Mouse (Mus musculus): ENCODE results near the gene Vsx2. TPM values are rescaled to one million over a fixed set of nuclear protein-coding genes. Genes with fewer than 3 reads are reported as not detected.

Vsx2 gene
- polyA plus RNA-seq, 1 experiment from 2014 or later, result 0.66 TPM

DNA sequence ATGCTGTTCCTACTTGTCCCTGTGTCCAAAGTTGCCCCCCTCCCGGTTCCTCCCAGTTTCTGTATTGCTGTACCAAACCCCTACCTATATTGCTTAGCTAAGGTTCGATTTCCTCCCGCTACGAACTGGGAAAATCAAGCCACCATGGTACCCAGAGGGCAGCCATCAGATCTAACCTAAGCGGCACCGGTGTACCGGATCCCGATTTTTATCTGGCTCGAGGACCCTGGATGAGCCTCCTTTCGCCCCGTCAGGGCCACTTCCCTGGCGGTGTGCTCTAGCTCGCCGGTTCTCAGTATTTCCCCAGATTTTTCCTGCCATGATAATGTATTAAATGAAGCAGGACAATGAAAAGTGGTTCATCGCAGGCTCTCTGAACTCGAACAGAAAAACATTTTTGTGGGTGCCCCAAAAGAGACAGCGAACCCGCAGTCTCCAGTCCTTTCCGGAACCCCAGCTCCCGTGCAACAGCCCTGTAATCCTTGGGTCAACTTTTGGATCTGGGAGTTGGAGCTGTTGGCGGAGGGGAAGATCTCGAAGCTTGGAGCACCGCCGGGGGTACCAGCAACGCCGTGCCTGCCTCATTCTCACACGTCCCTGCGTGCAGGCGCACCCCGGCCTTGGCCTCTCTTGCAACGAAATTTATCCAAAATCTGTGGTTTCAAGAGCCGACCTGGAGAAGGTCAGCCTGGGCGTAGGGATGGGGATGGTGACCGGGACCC, 1.3 kb downstream of the Vsx2 start:
- Histone ChIP-seq H3K9ac (ENCODE audit: low read length) (no peak overlapping the region), H3K4me3 (ENCODE audit: low read depth, low read length) (no peak overlapping the region), H3K27ac (ENCODE audit: low read depth, low read length) (no peak overlapping the region), H3K27me3 (ENCODE audit: control insufficient read depth, insufficient read depth, low read length) (peaks cover 77% of the 10 kb centered on the region), H3K4me2 (no peak overlapping the region), H3K36me3 (ENCODE audit: control insufficient read depth, insufficient read depth, low read length) (no peaks in the 10 kb centered on the region), H3K9me3 (ENCODE audit: control insufficient read depth, low read length) (no peaks in the 10 kb centered on the region), H3K4me1 (ENCODE audit: control insufficient read depth, insufficient read depth, low read length) (peaks cover 10% of the 10 kb centered on the region)
- no peak for ATAC-seq (ENCODE audit: low FRiP score)
- peak; percentile 95 for DNase-seq (ENCODE audit: low spot score, missing footprints)
- 1% methylated on average over 34 of the region's 34 CpGs for WGBS

DNA sequence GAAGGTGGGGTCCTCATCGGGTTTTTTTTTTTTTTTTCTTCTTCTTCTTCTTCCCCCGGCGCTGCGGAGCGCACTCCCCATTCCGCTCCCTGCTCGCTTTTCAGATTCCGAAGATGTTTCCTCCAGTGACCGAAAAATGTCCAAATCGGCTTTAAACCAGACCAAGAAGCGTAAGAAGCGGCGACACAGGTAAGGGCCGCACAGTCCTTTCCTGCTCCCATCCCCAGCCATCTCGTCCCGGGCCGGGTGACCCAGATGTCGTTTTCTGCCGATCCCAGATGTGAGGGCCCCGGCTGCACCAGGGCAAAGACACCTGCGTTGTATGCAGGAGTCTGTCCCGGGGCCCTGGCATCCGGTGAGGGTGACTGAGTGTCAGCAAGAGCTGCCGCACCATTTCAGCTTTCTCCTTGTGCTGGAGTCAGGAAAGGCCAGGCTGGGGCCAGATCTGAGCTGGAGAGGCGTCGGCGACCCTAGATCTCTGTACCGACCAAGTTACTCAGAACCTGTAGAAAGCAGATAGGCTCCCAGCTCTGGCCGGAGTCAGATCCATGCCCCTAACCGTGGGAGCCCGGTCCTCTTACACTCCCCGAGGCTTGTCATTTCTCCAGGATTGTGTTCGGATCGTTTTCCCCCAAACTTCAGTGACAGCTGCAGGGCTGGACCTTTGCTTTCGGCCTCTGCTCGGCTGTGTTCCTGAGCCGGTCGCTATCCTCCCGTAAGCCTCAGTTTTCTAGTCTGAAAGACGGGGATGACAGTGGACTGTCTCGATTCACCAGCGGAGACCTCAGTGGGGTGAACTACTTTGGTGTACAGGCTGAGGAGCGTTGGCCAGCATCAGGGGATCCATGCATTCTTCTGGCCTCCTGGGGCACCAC, 2.1 kb downstream of the Vsx2 start:
- Histone ChIP-seq H3K4me1 (ENCODE audit: control insufficient read depth, insufficient read depth, low read length) (peaks cover 10% of the 10 kb centered on the region), H3K9ac (ENCODE audit: low read length) (no peak overlapping the region), H3K27ac (ENCODE audit: low read depth, low read length) (no peak overlapping the region), H3K9me3 (ENCODE audit: control insufficient read depth, low read length) (no peaks in the 10 kb centered on the region), H3K36me3 (ENCODE audit: control insufficient read depth, insufficient read depth, low read length) (no peaks in the 10 kb centered on the region), H3K27me3 (ENCODE audit: control insufficient read depth, insufficient read depth, low read length) (peaks cover 77% of the 10 kb centered on the region), H3K4me3 (ENCODE audit: low read depth, low read length) (0 out of 2 replicates have a peak overlapping the region, but pooled peaks have one; percentile 5), H3K4me2 (no peak overlapping the region)
- ATAC-seq (ENCODE audit: low FRiP score), result no peak
- DNase-seq (ENCODE audit: low spot score, missing footprints), result peak; percentile 97
- WGBS, result under 1% methylated on average over 43 of the region's 43 CpGs

DNA sequence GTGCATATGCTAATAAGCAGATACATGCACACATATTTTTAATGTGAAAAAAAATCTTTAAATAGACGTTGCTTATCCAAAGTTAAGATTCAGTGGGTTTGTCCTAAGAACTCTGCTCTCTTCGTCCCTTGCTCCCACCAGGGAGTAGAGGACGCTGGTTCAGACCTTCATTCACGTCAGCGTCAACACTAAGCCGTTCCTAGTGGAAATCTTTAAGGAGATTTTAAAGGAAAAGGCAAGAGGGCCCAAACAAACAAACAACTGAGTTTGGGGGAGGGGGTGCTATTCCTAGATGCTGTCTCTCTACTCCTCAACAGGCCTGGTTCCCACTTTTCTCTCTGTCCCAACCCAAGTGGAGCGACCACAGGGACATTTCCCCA, 2.8 kb downstream of the Vsx2 start:
- Histone ChIP-seq H3K9me3 (ENCODE audit: control insufficient read depth, low read length) (no peaks in the 10 kb centered on the region), H3K4me1 (ENCODE audit: control insufficient read depth, insufficient read depth, low read length) (peaks cover 10% of the 10 kb centered on the region), H3K27ac (ENCODE audit: low read depth, low read length) (no peak overlapping the region), H3K36me3 (ENCODE audit: control insufficient read depth, insufficient read depth, low read length) (no peaks in the 10 kb centered on the region), H3K4me3 (ENCODE audit: low read depth, low read length) (no peak overlapping the region), H3K4me2 (no peak overlapping the region), H3K27me3 (ENCODE audit: control insufficient read depth, insufficient read depth, low read length) (peaks cover 73% of the 10 kb centered on the region), H3K9ac (ENCODE audit: low read length) (no peak overlapping the region)
- 2% methylated on average over 7 of the region's 7 CpGs for WGBS
- peak; percentile 90 for DNase-seq (ENCODE audit: low spot score, missing footprints)
- ATAC-seq (ENCODE audit: low FRiP score), result no peak

DNA sequence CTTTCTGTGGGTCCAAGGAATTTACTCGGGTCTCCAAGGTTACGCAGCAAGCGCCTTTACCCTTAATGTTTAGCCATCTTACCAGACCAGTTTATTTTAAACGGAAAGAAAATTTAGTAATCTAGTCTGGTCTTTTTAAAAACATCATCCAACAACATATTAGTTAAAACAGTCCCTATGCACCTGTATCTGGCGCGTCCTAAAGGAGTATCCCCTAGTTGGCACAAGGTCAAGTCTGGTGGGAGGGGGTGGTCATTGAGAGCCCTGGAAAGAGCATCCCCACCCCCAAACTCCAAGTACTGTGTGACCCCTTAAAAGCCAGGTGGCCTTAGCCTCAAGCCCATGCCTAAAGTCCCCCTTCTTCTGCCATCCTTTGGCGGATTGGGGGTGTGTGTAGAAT, 3.5 kb downstream of the Vsx2 start:
- Histone ChIP-seq H3K4me3 (ENCODE audit: low read depth, low read length) (no peak overlapping the region), H3K36me3 (ENCODE audit: control insufficient read depth, insufficient read depth, low read length) (no peaks in the 10 kb centered on the region), H3K9ac (ENCODE audit: low read length) (no peak overlapping the region), H3K4me2 (no peak overlapping the region), H3K27me3 (ENCODE audit: control insufficient read depth, insufficient read depth, low read length) (peaks cover 66% of the 10 kb centered on the region), H3K27ac (ENCODE audit: low read depth, low read length) (no peak overlapping the region), H3K4me1 (ENCODE audit: control insufficient read depth, insufficient read depth, low read length) (peaks cover 10% of the 10 kb centered on the region), H3K9me3 (ENCODE audit: control insufficient read depth, low read length) (no peaks in the 10 kb centered on the region)
- 14% methylated on average over 7 of the region's 7 CpGs for WGBS
- DNase-seq (ENCODE audit: low spot score, missing footprints), result peak; percentile 90
- no peak for ATAC-seq (ENCODE audit: low FRiP score)

DNA sequence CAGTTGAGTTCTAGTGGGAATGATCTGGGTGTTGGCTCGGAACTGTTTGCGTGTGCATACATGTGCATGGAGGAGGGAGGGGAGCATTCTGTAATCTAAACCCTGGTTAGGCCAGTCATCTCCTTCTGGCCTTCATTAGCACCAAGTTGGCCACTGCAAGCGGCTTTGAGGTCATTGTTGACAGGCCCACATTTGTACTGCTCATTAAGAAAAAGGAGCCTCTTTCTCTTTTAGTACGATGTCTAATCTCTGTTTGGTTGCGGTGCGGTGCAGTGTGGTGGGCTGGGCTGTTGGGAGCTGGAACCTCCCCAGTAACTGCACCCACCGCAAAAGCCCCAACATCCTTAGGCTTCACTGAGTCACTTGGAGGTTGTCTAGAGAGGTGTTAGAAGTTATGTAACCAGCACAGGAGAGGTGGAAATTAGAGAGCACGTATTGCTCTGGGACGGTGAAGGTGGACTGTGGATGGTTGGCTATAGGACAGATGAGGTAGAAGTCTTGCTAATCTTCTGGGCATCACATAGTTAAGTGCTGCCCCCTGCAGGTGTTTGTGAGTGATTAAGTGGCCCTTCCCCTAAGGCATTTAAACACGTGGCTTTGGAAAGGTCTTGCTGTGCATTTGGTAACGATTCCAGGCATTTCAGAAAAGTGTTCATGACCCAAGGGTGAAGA, 8.3 kb downstream of the Vsx2 start:
- no peaks in the 10 kb centered on the region for H3K4me1 ChIP-seq (ENCODE audit: control insufficient read depth, insufficient read depth, low read length)
- ATAC-seq (ENCODE audit: low FRiP score) (no peak), DNase-seq (ENCODE audit: low spot score, missing footprints) (no peak)
- no peaks in the 10 kb centered on the region for H3K36me3 ChIP-seq (ENCODE audit: control insufficient read depth, insufficient read depth, low read length)
- H3K27ac ChIP-seq (ENCODE audit: low read depth, low read length), result no peak overlapping the region
- no peak overlapping the region for H3K4me2 ChIP-seq
- 79% methylated on average over 11 of the region's 11 CpGs for WGBS
- no peaks in the 10 kb centered on the region for H3K9me3 ChIP-seq (ENCODE audit: control insufficient read depth, low read length)
- H3K4me3 ChIP-seq (ENCODE audit: low read depth, low read length), result no peak overlapping the region
- peaks cover 19% of the 10 kb centered on the region for H3K27me3 ChIP-seq (ENCODE audit: control insufficient read depth, insufficient read depth, low read length)
- H3K9ac ChIP-seq (ENCODE audit: low read length), result no peak overlapping the region

DNA sequence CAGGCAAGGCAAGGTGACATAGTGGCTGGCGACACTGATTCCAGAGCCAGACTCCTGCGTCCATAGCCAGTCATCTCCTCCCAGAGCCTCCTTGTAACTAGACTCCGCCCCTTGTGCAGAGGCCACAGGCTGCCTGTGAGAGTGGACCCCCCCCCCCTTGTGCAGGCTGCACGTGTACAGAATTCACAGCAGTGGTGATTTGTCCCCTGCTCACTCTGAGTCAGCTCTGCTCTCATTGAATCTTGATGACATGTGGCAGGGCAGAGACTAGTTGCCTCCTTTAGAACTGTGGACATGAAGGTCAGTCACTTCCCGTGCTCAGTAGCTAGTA, 8.8 kb downstream of the Vsx2 start:
- peaks cover 14% of the 10 kb centered on the region for H3K27me3 ChIP-seq (ENCODE audit: control insufficient read depth, insufficient read depth, low read length)
- H3K27ac ChIP-seq (ENCODE audit: low read depth, low read length), result no peak overlapping the region
- H3K9me3 ChIP-seq (ENCODE audit: control insufficient read depth, low read length), result no peaks in the 10 kb centered on the region
- DNase-seq (ENCODE audit: low spot score, missing footprints) (no peak), ATAC-seq (ENCODE audit: low FRiP score) (0 out of 2 replicates have a peak, but pooled peaks have one; percentile 30)
- no peak overlapping the region for H3K4me3 ChIP-seq (ENCODE audit: low read depth, low read length)
- 42% methylated on average over 5 of the region's 5 CpGs for WGBS
- H3K4me1 ChIP-seq (ENCODE audit: control insufficient read depth, insufficient read depth, low read length), result no peaks in the 10 kb centered on the region
- no peak overlapping the region for H3K4me2 ChIP-seq
- H3K9ac ChIP-seq (ENCODE audit: low read length), result no peak overlapping the region
- no peaks in the 10 kb centered on the region for H3K36me3 ChIP-seq (ENCODE audit: control insufficient read depth, insufficient read depth, low read length)

DNA sequence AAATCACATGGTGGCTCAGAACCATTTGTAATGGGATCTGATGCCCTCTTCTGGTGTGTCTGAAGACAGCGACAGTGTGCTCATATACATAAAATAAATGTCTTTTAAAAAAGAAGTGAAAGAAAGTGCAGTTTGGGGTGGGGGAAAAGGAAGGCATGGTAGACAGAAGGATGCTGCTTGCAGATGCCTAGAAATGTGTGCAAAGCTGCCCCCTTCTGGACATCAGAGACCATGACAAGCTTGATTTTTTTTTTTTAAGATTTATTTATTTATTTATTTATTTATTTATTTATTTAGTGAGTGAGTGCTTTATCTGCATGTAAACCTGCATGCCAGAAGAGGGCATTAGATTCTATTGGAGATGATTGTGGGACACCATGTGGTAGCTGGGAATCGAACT, 11.7 kb downstream of the Vsx2 start:
- no peaks in the 10 kb centered on the region; the same call in none of the 2 replicates for H3K27me3 ChIP-seq (ENCODE audit: control insufficient read depth, insufficient read depth, low read length)
- 89% methylated on average over 2 of the region's 2 CpGs for WGBS

DNA sequence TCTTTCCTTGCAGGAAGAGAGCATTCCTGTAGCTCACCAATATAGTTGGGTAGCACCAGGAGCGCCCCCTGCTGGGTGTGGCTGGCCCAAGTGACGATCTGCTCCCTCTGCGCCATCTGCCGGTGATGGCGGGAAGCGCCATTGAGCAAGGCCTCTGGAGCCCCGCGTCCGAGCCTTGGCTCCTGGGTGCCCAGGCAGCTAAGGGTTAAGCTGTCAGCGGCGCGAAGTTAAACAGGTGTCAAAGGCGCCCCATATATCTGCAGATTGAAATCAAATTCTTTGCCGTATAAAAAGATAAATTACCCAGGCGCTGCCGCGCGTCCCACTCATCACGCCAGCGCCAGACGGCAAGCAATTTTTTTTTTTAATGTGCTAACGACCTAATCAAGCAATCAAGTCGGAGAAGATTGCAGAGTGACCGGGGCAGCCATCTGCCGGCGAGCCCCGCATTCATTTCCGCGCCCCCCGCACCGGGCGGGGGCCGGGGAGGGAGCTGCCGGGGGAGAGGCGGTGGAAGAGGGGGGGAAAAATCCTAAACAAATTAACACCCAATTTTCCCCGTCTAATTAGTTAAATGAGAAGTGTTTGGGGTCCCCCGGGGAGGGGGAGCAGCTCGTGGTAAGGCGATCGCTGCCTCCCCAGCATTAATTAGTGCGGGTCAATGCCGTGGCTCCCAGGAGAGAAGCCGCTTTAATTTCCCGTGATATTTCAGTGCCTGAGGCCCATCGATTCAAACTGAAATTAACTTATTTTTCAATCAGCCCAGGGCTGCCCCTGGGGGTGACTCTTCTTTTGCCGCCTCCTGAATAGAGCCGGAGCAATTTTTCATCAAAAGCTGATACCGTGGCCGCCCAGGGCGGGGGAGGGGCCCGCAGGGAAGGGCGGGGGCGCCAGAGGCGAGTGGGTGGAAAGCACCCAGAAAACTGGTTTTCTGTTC, 20.5 kb downstream of the Vsx2 start:
- H3K4me2 ChIP-seq, result peak overlapping the region; percentile 96
- H3K27me3 ChIP-seq (ENCODE audit: control insufficient read depth, insufficient read depth, low read length), result no peaks in the 10 kb centered on the region
- peaks cover 2% of the 10 kb centered on the region; the same call in 1 of the 2 replicates for H3K4me1 ChIP-seq (ENCODE audit: control insufficient read depth, insufficient read depth, low read length)
- H3K36me3 ChIP-seq (ENCODE audit: control insufficient read depth, insufficient read depth, low read length), result no peaks in the 10 kb centered on the region
- no peak overlapping the region for H3K27ac ChIP-seq (ENCODE audit: low read depth, low read length)
- peak overlapping the region; percentile 68 for H3K9ac ChIP-seq (ENCODE audit: low read length)
- under 1% methylated on average over 54 of the region's 54 CpGs for WGBS
- peak overlapping the region; percentile 49 for H3K4me3 ChIP-seq (ENCODE audit: low read depth, low read length)
- no peaks in the 10 kb centered on the region for H3K9me3 ChIP-seq (ENCODE audit: control insufficient read depth, low read length)
- DNase-seq (ENCODE audit: low spot score, missing footprints) (peak; percentile 100), ATAC-seq (ENCODE audit: low FRiP score) (peak; percentile 80)

More for the DNA sequence above, 11.7 kb downstream of the Vsx2 start:
- Histone ChIP-seq H3K9ac (ENCODE audit: low read length) (no peak overlapping the region), H3K4me1 (ENCODE audit: control insufficient read depth, insufficient read depth, low read length) (no peaks in the 10 kb centered on the region), H3K9me3 (ENCODE audit: control insufficient read depth, low read length) (no peaks in the 10 kb centered on the region), H3K4me3 (ENCODE audit: low read depth, low read length) (no peak overlapping the region), H3K4me2 (no peak overlapping the region), H3K27ac (ENCODE audit: low read depth, low read length) (no peak overlapping the region), H3K36me3 (ENCODE audit: control insufficient read depth, insufficient read depth, low read length) (no peaks in the 10 kb centered on the region)
- no peak for ATAC-seq (ENCODE audit: low FRiP score)
- DNase-seq (ENCODE audit: low spot score, missing footprints), result no peak
